Mouse (Mus musculus) adrenal gland, postnatal 14 days (tissue): ENCODE data around the gene Pxt1. TPM values are rescaled to one million over a fixed set of nuclear protein-coding genes. Genes with fewer than 3 reads are reported as not detected.

Experiments
- total RNA-seq: library from RNA; stranded (reverse); gene quantifications from 2 replicates; pipeline ENCODE4 v1.2.3, GENCODE M21; 2021

Gene Pxt1
- total RNA-seq, 1 experiment from 2014 or later: 1.3 TPM

Other genes starting within 250 kb of the Pxt1 start
- 1.2 and 2.0 TPM in 2 replicates for gene AC170998.1, start 217.8 kb downstream of the Pxt1 start, total RNA-seq
- 48.0 and 62.9 TPM in 2 replicates for gene Mapk13, start 174.5 kb downstream of the Pxt1 start, total RNA-seq
- 62.6 and 64.5 TPM in 2 replicates for gene Brpf3, start 142.8 kb downstream of the Pxt1 start, total RNA-seq
- 0.15 TPM in 1 of 2 replicates, not detected in the other for gene Pnpla1, start 85.4 kb downstream of the Pxt1 start, total RNA-seq
- gene 4930539E08Rik, start 28.5 kb downstream of the Pxt1 start, total RNA-seq: not detected in 2 replicates
- gene Kctd20, start 8.1 kb upstream of the Pxt1 start, total RNA-seq: 71.6 and 79.3 TPM in 2 replicates
- gene Stk38, start 64.2 kb upstream of the Pxt1 start, total RNA-seq: 55.0 and 73.5 TPM in 2 replicates
- 167 and 224 TPM in 2 replicates for gene Srsf3, start 88.8 kb upstream of the Pxt1 start, total RNA-seq
- 126 and 202 TPM in 2 replicates for gene Cdkn1a, start 147.1 kb upstream of the Pxt1 start, total RNA-seq
- gene Rab44, start 170.3 kb upstream of the Pxt1 start, total RNA-seq: 0.33 and 0.38 TPM in 2 replicates